Mouse (Mus musculus) ES-E14 (cell line): Measurements from ENCODE around the gene Colgalt1. TPM values are rescaled to one million over a fixed set of nuclear protein-coding genes. Genes with fewer than 3 reads are reported as not detected.

Experiments
- DNase-seq: peaks from one replicate; pipeline ENCODE4 v3.0.0-alpha.2; 2013; ENCODE audit warnings: low read depth, low spot score
- H3K27ac ChIP-seq: 2 replicates; pipeline ENCODE4 v1.5.1; 2012; ENCODE audit warnings: low read depth, mild to moderate bottlenecking, low read length, moderate library complexity, mixed read lengths; ENCODE audit not compliant: poor library complexity, insufficient read depth, severe bottlenecking
- H3K36me3 ChIP-seq: 2 replicates; pipeline ENCODE4 v1.6.1; 2012; ENCODE audit warnings: mild to moderate bottlenecking, low read length, moderate library complexity, mixed read lengths; ENCODE audit not compliant: control insufficient read depth, poor library complexity, insufficient read depth, severe bottlenecking
- H3K4me1 ChIP-seq, 2 experiments: fragments of 150-350 bp in 1 of 2; sonication (generic) in 1 of 2; 2 replicates each; pipeline ENCODE4 v1.6.1; 2012; ENCODE audit warnings: low read length in 2 of 2, mild to moderate bottlenecking in 1 of 2, mixed read lengths in 1 of 2; ENCODE audit not compliant: control insufficient read depth in 2 of 2, insufficient read depth in 2 of 2, poor library complexity in 1 of 2
- H3K4me3 ChIP-seq, 2 experiments: fragments of 150-350 bp in 1 of 2; sonication (generic) in 1 of 2; 2 replicates each; pipeline ENCODE4 v1.5.1; 2012; ENCODE audit warnings: low read length in 2 of 2, low read depth in 1 of 2, mild to moderate bottlenecking in 1 of 2, mixed read lengths in 1 of 2; ENCODE audit not compliant: insufficient read depth in 1 of 2, poor library complexity in 1 of 2, severe bottlenecking in 1 of 2
- H3K9ac ChIP-seq: 2 replicates; pipeline ENCODE4 v1.6.1; 2012; ENCODE audit warnings: low read depth, mild to moderate bottlenecking, low read length, mixed read lengths; ENCODE audit not compliant: poor library complexity, insufficient read depth, severe bottlenecking
- H3K9me3 ChIP-seq: fragments of 150-350 bp; sonication (generic); 2 replicates; pipeline ENCODE4 v1.6.1; 2012; ENCODE audit warnings: low read depth, mild to moderate bottlenecking, low read length; ENCODE audit not compliant: control insufficient read depth, insufficient read depth
- CHD2 ChIP-seq: IDR thresholded peaks from 2 replicates; pipeline ENCODE4 v1.6.1; 2014; ENCODE audit warnings: mild to moderate bottlenecking, low read depth, low read length, inconsistent platforms
- HCFC1 ChIP-seq: IDR thresholded peaks from 2 replicates; pipeline ENCODE4 v1.6.1; 2012; ENCODE audit warnings: low read length, inconsistent platforms, borderline replicate concordance; ENCODE audit not compliant: insufficient read depth
- MAFK ChIP-seq: IDR thresholded peaks from 2 replicates; pipeline ENCODE4 v1.6.1; 2014; ENCODE audit warnings: mild to moderate bottlenecking, low read depth, low read length, inconsistent platforms; ENCODE audit not compliant: insufficient read depth
- ZC3H11A ChIP-seq: IDR thresholded peaks from 2 replicates; pipeline ENCODE4 v1.6.1; 2012; ENCODE audit warnings: low read depth, mild to moderate bottlenecking, inconsistent platforms, low read length, borderline replicate concordance
- ZNF384 ChIP-seq: IDR thresholded peaks from 2 replicates; pipeline ENCODE4 v1.6.1; 2012; ENCODE audit warnings: low read depth, low read length, inconsistent platforms
- in situ Hi-C, 2 experiments: fragments of 600-800 bp; cut with MboI; formaldehyde crosslinking; loops; one replicate each; pipeline ENCODE4 v1.15.1; 2025; ENCODE audit warnings: low sequenced_read_pairs in 2 of 2, inconsistent platforms in 1 of 2; ENCODE audit not compliant: unreplicated experiment in 2 of 2
- total RNA-seq: library from RNA; depleted of rRNA; stranded (reverse); fragments of 300-350 nt; gene quantifications from 2 replicates; pipeline ENCODE4 v1.2.3, GENCODE M21; 2012

Colgalt1 gene
- total RNA-seq, 1 experiment: 126 TPM

GRCm38 (mm10) chr8:71637149-71638095 is 26.6 kb downstream of the Colgalt1 start:
- TF ChIP-seq HCFC1: no peak
- TF ChIP-seq CHD2: no peak
- no peak for TF ChIP-seq MAFK
- no peak for TF ChIP-seq ZC3H11A
- TF ChIP-seq ZNF384: no peak
- Histone ChIP-seq H3K4me3 (no peak overlapping the region), H3K27ac (no peak overlapping the region), H3K36me3 (no peaks in the 10 kb centered on the region), H3K9ac (no peak overlapping the region), H3K4me1 (peaks cover 1 to 18% of the 10 kb centered on the region in 2 experiments; a peak in 2 of 4 replicates), H3K9me3 (no peaks in the 10 kb centered on the region)
- in situ Hi-C loops: no loop called here
- no peak for DNase-seq

- Histone ChIP-seq H3K27ac (no peak overlapping the region), H3K9me3 (no peaks in the 10 kb centered on the region), H3K4me1 (peaks cover 1 to 12% of the 10 kb centered on the region in 2 experiments; a peak in 2 of 4 replicates), H3K9ac (no peak overlapping the region), H3K36me3 (no peaks in the 10 kb centered on the region), H3K4me3 (no peak overlapping the region)
- TF ChIP-seq ZC3H11A: no peak
- no peak for TF ChIP-seq ZNF384
- no peak for TF ChIP-seq HCFC1
- TF ChIP-seq MAFK: no peak
- TF ChIP-seq CHD2: no peak
- in situ Hi-C loops: no loop called here
- no peak for DNase-seq
These were observed 27.5 kb downstream of the Colgalt1 start for GRCm38 (mm10) chr8:71638321-71638720.

DNA sequence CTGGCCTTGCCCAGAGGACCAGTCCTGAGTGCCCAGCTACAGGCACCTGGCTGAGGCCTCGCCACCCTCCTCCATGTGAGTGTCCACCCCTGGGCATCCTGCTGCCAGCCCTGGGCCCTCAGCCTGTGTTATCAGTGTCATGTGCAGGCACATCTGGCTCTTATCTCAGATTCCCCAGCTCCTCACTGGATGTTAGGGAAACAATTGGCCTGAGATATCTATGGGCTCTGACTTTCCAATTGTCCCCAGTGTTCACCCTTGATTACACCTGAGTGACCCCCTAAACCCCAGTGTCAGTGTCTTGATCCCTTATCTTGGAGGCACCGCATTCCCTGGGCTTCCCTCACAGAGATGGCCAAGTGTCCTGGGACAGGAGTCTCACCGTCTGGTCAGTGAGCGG is 28.5 kb downstream of the Colgalt1 start:
- peaks cover 1 to 10% of the 10 kb centered on the region in 2 experiments; a peak in 2 of 4 replicates for H3K4me1 ChIP-seq
- TF ChIP-seq MAFK (no peak), HCFC1 (no peak)
- H3K36me3 ChIP-seq: no peaks in the 10 kb centered on the region
- in situ Hi-C loops: no loop called here
- no peak overlapping the region for H3K27ac ChIP-seq
- DNase-seq: no peak
- no peaks in the 10 kb centered on the region for H3K9me3 ChIP-seq
- no peak overlapping the region for H3K4me3 ChIP-seq
- H3K9ac ChIP-seq: no peak overlapping the region

DNA sequence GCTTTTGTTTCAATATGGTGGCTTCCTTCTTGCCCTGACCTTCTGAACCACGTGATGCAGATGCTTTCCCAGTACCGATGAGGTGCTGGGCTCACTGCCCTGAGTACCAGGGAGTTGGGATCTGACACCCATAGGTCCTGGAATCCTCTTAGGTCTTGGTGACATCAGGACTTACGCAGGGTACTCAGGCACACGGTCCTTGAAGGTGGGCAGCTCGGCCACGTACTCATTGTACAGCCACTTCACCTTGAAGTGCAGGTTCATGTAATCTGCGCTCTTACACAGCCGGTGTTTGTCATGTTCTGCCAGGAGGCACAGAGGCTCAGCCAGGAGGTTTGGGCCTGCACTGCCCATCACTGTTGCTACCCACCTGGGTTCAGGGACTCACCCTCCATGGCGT is 34.7 kb downstream of the Colgalt1 start:
- no peaks in the 10 kb centered on the region for H3K4me1 ChIP-seq
- in situ Hi-C loops: no loop called here

More for the DNA sequence above, 34.7 kb downstream of the Colgalt1 start:
- H3K27ac ChIP-seq: no peak overlapping the region
- H3K9ac ChIP-seq: no peak overlapping the region
- H3K36me3 ChIP-seq: peaks cover 2% of the 10 kb centered on the region; the same call in 1 of the 2 replicates
- TF ChIP-seq ZC3H11A (no peak), HCFC1 (no peak), ZNF384 (no peak), MAFK (no peak), CHD2 (no peak)
- no peak for DNase-seq
- no peak overlapping the region for H3K4me3 ChIP-seq
- no peaks in the 10 kb centered on the region for H3K9me3 ChIP-seq
